Mouse (Mus musculus) CH12.LX (cell line): ENCODE measurements around the gene Gm9817. TPM values are rescaled to one million over a fixed set of nuclear protein-coding genes. Genes with fewer than 3 reads are reported as not detected.

ENCODE experiments used
- DNase-seq: peaks from one replicate; pipeline ENCODE4 v3.0.0-alpha.2; 2013; ENCODE audit errors: extremely low read depth
- H3K27ac ChIP-seq: 2 replicates; pipeline ENCODE4 v1.5.1; 2012; ENCODE audit warnings: low read depth, mild to moderate bottlenecking, control low read depth, moderate library complexity; ENCODE audit not compliant: insufficient read depth
- H3K27me3 ChIP-seq: replicated peaks from 2 replicates; pipeline ENCODE3; 2012; ENCODE audit warnings: inconsistent platforms
- H3K36me3 ChIP-seq, 2 experiments: replicated peaks in 1 of 2; 2 replicates each; pipeline versions ENCODE3 to v1.6.1; 2012; ENCODE audit warnings: inconsistent platforms in 1 of 2, low read length in 1 of 2, mild to moderate bottlenecking in 1 of 2, mixed read lengths in 1 of 2, moderate library complexity in 1 of 2; ENCODE audit not compliant: control insufficient read depth in 1 of 2, insufficient read depth in 1 of 2
- H3K4me1 ChIP-seq, 2 experiments: 2 replicates each; pipeline ENCODE4 v1.6.1; 2012; ENCODE audit warnings: inconsistent platforms in 1 of 2, moderate library complexity in 1 of 2; ENCODE audit not compliant: insufficient read depth in 2 of 2, control insufficient read depth in 1 of 2
- H3K4me2 ChIP-seq: 2 replicates; pipeline ENCODE4 v1.6.1; 2012; ENCODE audit warnings: low read depth, mild to moderate bottlenecking, control low read depth; ENCODE audit not compliant: poor library complexity, insufficient read depth, severe bottlenecking
- H3K4me3 ChIP-seq, 3 experiments: fragments of 150-350 bp in 1 of 3; sonication (generic) in 1 of 3; replicated peaks in 1 of 3; 2 replicates each; pipeline versions ENCODE3 to v1.5.1; 2011 to 2012; ENCODE audit warnings: low read depth in 2 of 3, low read length in 2 of 3, mild to moderate bottlenecking in 2 of 3, moderate library complexity in 2 of 3, control low read depth in 1 of 3, improper control_type of control experiment in 1 of 3, inconsistent platforms in 1 of 3, mixed read lengths in 1 of 3; ENCODE audit not compliant: poor library complexity in 1 of 3
- H3K79me2 ChIP-seq: replicated peaks from 2 replicates; pipeline ENCODE4 v1.6.1; 2012; ENCODE audit warnings: mild to moderate bottlenecking, moderate library complexity; ENCODE audit not compliant: control insufficient read depth, poor library complexity, insufficient read depth, severe bottlenecking; ENCODE audit errors: extremely low read depth
- H3K9ac ChIP-seq: 2 replicates; pipeline ENCODE4 v1.6.1; 2012; ENCODE audit warnings: low read depth, mild to moderate bottlenecking, control low read depth, moderate library complexity; ENCODE audit not compliant: insufficient read depth
- H3K9me3 ChIP-seq: replicated peaks from 2 replicates; pipeline ENCODE3; 2012; ENCODE audit warnings: low read length, inconsistent platforms, mixed read lengths
- CHD2 ChIP-seq: IDR thresholded peaks from 2 replicates; pipeline ENCODE4 v1.6.1; 2011; ENCODE audit warnings: low read length, improper control_type of control experiment
- CTCF ChIP-seq, 2 experiments: IDR thresholded peaks in 1 of 2; conservative IDR thresholded peaks in 1 of 2; 2 replicates each; pipeline ENCODE4 v1.5.1; 2011 to 2012; ENCODE audit warnings: low read depth in 2 of 2, low read length in 2 of 2, improper control_type of control experiment in 1 of 2, inconsistent platforms in 1 of 2, mild to moderate bottlenecking in 1 of 2, moderate library complexity in 1 of 2
- E2F4 ChIP-seq: IDR thresholded peaks from 2 replicates; pipeline ENCODE4 v1.6.1; 2011; ENCODE audit warnings: low read depth, low read length, improper control_type of control experiment; ENCODE audit not compliant: insufficient replicate concordance
- EP300 ChIP-seq: IDR thresholded peaks from 2 replicates; pipeline ENCODE4 v1.6.1; 2011; ENCODE audit warnings: low read length, improper control_type of control experiment
- IRF4 ChIP-seq: IDR thresholded peaks from 2 replicates; pipeline ENCODE4 v1.6.1; 2014; ENCODE audit warnings: low read depth, mild to moderate bottlenecking, inconsistent platforms, low read length, improper control_type of control experiment
- JUN ChIP-seq: IDR thresholded peaks from 2 replicates; pipeline ENCODE4 v1.6.1; 2011; ENCODE audit warnings: low read depth, mild to moderate bottlenecking, low read length, improper control_type of control experiment, moderate library complexity; ENCODE audit not compliant: insufficient read depth
- JUND ChIP-seq: conservative IDR thresholded peaks from 2 replicates; pipeline ENCODE4 v1.6.1; 2011; ENCODE audit warnings: low read depth, low read length, improper control_type of control experiment
- MAFK ChIP-seq: IDR thresholded peaks from 2 replicates; pipeline ENCODE4 v1.6.1; 2011; ENCODE audit warnings: low read length, improper control_type of control experiment; ENCODE audit not compliant: insufficient replicate concordance
- MAX ChIP-seq: IDR thresholded peaks from 2 replicates; pipeline ENCODE4 v1.6.1; 2011; ENCODE audit warnings: low read length, improper control_type of control experiment
- NELFE ChIP-seq: IDR thresholded peaks from 2 replicates; pipeline ENCODE4 v1.6.1; 2011; ENCODE audit warnings: low read depth, low read length, improper control_type of control experiment
- PAX5 ChIP-seq: IDR thresholded peaks from 2 replicates; pipeline ENCODE4 v1.6.1; 2012; ENCODE audit warnings: low read length, inconsistent platforms, mixed read lengths
- POLR2A ChIP-seq: IDR thresholded peaks from 2 replicates; pipeline ENCODE4 v1.6.1; 2011; ENCODE audit warnings: low read depth, mild to moderate bottlenecking, improper control_type of control experiment, low read length
- RCOR1 ChIP-seq: conservative IDR thresholded peaks from 2 replicates; pipeline ENCODE4 v1.6.1; 2012; ENCODE audit warnings: low read depth, mild to moderate bottlenecking, inconsistent platforms, low read length, improper control_type of control experiment
- SIN3A ChIP-seq: IDR thresholded peaks from 2 replicates; pipeline ENCODE4 v1.6.1; 2012; ENCODE audit warnings: low read length, improper control_type of control experiment, inconsistent platforms
- TBP ChIP-seq: conservative IDR thresholded peaks from 2 replicates; pipeline ENCODE4 v1.6.1; 2011; ENCODE audit warnings: low read depth, low read length, improper control_type of control experiment
- TCF12 ChIP-seq: IDR thresholded peaks from 2 replicates; pipeline ENCODE4 v1.6.1; 2014; ENCODE audit warnings: low read depth, mild to moderate bottlenecking, inconsistent platforms, low read length, improper control_type of control experiment
- USF1 ChIP-seq: IDR thresholded peaks from 2 replicates; pipeline ENCODE4 v1.6.1; 2014; ENCODE audit warnings: low read depth, mild to moderate bottlenecking, inconsistent platforms, low read length, improper control_type of control experiment
- USF2 ChIP-seq: conservative IDR thresholded peaks from 2 replicates; pipeline ENCODE4 v1.6.1; 2011; ENCODE audit warnings: low read depth, low read length, improper control_type of control experiment
- ZC3H11A ChIP-seq: IDR thresholded peaks from 2 replicates; pipeline ENCODE4 v1.6.1; 2012; ENCODE audit warnings: low read depth, mild to moderate bottlenecking, inconsistent platforms, low read length, improper control_type of control experiment
- ZNF384 ChIP-seq: IDR thresholded peaks from 2 replicates; pipeline ENCODE4 v1.6.1; 2012; ENCODE audit warnings: low read depth, low read length, improper control_type of control experiment, inconsistent platforms
- dilution Hi-C: fragments of 300-500 bp; cut with MboI; formaldehyde crosslinking; loops from 2 replicates; pipeline ENCODE4 v1.14.3; 2020; ENCODE audit warnings: low sequenced_read_pairs; ENCODE audit not compliant: extremely low pct_unique_long_range_greater_than_20kb, extremely low pct_ligation_motif_present
- in situ Hi-C: fragments of 300-500 bp; cut with MboI; formaldehyde crosslinking; loops from 3 replicates; pipeline ENCODE4 v1.14.3; 2019; ENCODE audit warnings: low sequenced_read_pairs, low pct_ligation_motif_present, low pct_unique_long_range_greater_than_20kb, mixed read lengths
- polyA plus RNA-seq: library from polyadenylated mRNA; unstranded; fragments of >175 nt; gene quantifications from 2 replicates; pipeline ENCODE4 v1.2.1, GENCODE M21; 2012; ENCODE audit warnings: low read depth; ENCODE audit not compliant: insufficient read length
- total RNA-seq, 2 experiments: library from RNA; depleted of rRNA; stranded (reverse); fragments of 300-350 nt in 1 of 2; fragments of >200 nt in 1 of 2; gene quantifications; 2 replicates each; pipeline ENCODE4 v1.2.3; 2012 to 2014

Gm9817 gene
- total and polyA plus RNA-seq, 3 experiments, result not detected

DNA sequence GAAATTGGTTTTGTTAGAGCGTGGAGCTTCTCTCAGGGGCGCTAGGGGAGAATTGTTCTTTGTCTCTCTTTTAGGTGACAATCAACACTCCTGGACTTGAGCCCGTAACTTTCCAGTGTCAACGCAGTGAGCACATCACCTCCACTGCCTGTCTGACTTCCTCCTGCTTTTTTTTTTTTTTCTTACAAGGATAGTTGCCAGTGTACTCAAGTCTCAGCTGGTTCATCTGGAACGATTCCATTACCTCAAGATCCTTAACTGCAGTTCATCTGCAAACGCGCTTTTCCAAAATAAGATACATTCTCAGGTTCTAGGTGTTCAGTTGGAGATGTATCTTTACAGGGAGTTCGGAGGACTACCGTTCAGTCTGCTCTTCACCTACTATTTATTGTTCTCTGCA, 16.5 kb downstream of the Gm9817 start:
- dilution Hi-C loops (no loop called here), in situ Hi-C loops (no loop called here)
- DNase-seq, result no peak
- no peak overlapping the region for H3K27ac ChIP-seq
- no peak overlapping the region for H3K9ac ChIP-seq
- H3K27me3 ChIP-seq, result no peaks in the 10 kb centered on the region
- no peak overlapping the region for H3K4me3 ChIP-seq
- H3K36me3 ChIP-seq, result no peaks in the 10 kb centered on the region
- H3K79me2 ChIP-seq, result no peaks in the 10 kb centered on the region
- no peak overlapping the region for H3K4me2 ChIP-seq
- TF ChIP-seq EP300, result no peak
- no peak for TF ChIP-seq JUN
- no peak for TF ChIP-seq POLR2A
- no peak for TF ChIP-seq USF2
- no peak for TF ChIP-seq MAFK
- no peak for TF ChIP-seq MAX
- no peak for TF ChIP-seq CTCF (conservative IDR thresholded peaks at IDR 0.05 in 1 of 2, IDR thresholded peaks at IDR 0.05 in 1 of 2; ENCODE audit: low read depth in 2 of 2, low read length in 2 of 2)
- no peak for TF ChIP-seq SIN3A
- no peak for TF ChIP-seq TCF12
- no peak for TF ChIP-seq ZNF384
- TF ChIP-seq PAX5, result no peak
- TF ChIP-seq NELFE, result no peak
- no peak for TF ChIP-seq RCOR1
- no peak for TF ChIP-seq TBP
- TF ChIP-seq CHD2, result no peak
- no peak for TF ChIP-seq IRF4
- H3K4me1 ChIP-seq, result no peaks in the 10 kb centered on the region
- no peaks in the 10 kb centered on the region for H3K9me3 ChIP-seq

DNA sequence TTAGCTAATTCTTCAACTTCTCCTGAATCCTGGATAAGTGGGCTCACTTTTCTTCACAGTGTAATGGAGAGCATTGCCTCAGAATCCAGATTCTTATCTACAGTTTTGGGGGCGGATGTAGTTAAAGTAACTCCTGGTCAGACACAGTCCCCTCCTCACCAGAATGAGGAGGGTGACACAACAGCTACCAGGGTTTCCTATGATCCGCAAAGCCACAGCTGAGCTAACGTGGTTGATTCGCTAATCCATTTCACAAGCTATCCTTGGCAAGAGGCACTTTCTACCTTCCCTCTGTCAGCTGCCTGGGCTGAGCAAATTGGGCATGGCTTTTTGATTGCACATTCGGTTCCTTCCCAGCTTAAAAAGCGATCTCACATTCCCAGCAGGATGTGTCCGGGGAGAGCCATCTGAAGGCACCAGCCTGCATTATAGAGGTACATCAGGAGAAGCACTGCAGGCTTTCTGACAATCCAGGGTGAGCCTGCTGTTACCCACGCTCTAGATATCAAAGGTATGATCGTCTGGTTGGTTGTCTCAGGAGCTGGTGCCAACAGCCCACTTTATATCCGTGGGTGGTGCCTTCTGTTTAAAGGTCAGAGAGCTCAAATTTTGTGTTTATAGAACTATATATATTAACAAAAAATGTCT, 21.2 kb downstream of the Gm9817 start:
- no peaks in the 10 kb centered on the region for H3K27me3 ChIP-seq
- H3K4me3 ChIP-seq, result no peak overlapping the region
- dilution Hi-C loops (no loop called here), in situ Hi-C loops (no loop called here)
- DNase-seq, result no peak
- TF ChIP-seq ZC3H11A, result no peak
- no peak for TF ChIP-seq JUND
- TF ChIP-seq USF1, result no peak
- no peak for TF ChIP-seq NELFE
- no peak for TF ChIP-seq E2F4
- no peak for TF ChIP-seq MAFK
- TF ChIP-seq PAX5, result no peak
- no peak for TF ChIP-seq CTCF (conservative IDR thresholded peaks at IDR 0.05 in 1 of 2, IDR thresholded peaks at IDR 0.05 in 1 of 2; ENCODE audit: low read depth in 2 of 2, low read length in 2 of 2)
- no peak overlapping the region for H3K27ac ChIP-seq
- H3K36me3 ChIP-seq, result no peaks in the 10 kb centered on the region
- no peaks in the 10 kb centered on the region for H3K79me2 ChIP-seq
- H3K4me1 ChIP-seq, result no peaks in the 10 kb centered on the region
- H3K9me3 ChIP-seq, result no peaks in the 10 kb centered on the region
- no peak overlapping the region for H3K4me2 ChIP-seq
- H3K9ac ChIP-seq, result no peak overlapping the region
